Mouse (Mus musculus) cerebellum, adult (tissue): ENCODE measurements at regions not wholly inside any gene's neighbourhood (a gene's known extent, or its start where the extent isn't known, plus 50 kb on each side); places are given as distances from the start of the nearest gene placed in this dataset.
"Not testable (repeated sequence)": the region's sequence is repeated elsewhere in the genome, so short reads cannot be mapped to it uniquely, and the experiment has no call there.

Experiments used
- ATAC-seq: cut with Nextera tagmentation; 2 replicates; pipeline ENCODE4 v1.9.2; 2017; ENCODE audit warnings: mild to moderate bottlenecking, moderate library complexity, mixed read lengths; ENCODE audit not compliant: insufficient number of reproducible peaks, low FRiP score, low TSS enrichment

DNA sequence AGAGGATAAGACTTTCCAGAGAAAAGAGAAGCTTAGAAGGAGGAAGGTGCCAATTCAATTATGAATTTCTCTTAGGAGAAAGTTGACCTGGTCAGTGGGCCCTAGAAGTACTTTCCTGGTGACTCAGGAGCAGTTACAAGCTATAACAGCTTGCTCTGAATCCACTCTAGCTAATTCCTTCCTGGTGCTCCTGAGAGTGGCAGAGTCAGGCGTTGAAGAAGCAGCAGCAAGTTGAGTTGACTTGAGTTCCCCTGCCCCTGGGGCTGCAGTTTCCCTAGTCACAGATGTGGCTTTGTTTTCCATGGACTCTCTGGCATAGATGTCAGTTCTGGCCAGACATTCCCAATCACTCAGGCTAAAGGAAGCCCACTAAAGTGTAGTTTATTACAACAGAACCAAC lies 85.9 kb downstream of the Osr1 start:
- ATAC-seq = no peak

- ATAC-seq = no peak
These were observed 86.4 kb downstream of the Osr1 start for GRCm38 (mm10) chr12:9656324-9656723.

GRCm38 (mm10) chr12:9657199-9657766 lies 87.4 kb downstream of the Osr1 start:
- no peak for ATAC-seq

DNA sequence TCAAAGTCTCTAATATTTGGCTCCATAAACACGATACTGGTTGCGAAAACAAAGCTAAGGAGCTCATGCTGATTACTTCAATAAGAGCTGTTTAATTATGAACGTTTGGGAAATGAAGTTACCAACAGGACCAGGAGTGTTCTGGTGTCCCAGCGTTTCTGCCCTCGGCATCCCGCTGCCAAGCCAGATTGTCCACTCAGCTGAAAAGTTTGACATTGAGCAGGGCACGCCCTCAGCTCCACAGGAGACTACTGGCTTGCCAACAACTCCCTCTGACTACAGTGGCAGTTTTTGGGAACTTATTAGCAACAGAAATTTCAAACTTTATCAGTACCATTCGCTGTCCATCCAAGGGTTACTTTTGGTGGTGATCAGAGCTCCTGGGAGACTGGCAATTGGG lies 87.9 kb downstream of the Osr1 start:
- no peak for ATAC-seq

GRCm38 (mm10) chr12:9660299-9660698 lies 90.4 kb downstream of the Osr1 start:
- ATAC-seq = no peak

DNA sequence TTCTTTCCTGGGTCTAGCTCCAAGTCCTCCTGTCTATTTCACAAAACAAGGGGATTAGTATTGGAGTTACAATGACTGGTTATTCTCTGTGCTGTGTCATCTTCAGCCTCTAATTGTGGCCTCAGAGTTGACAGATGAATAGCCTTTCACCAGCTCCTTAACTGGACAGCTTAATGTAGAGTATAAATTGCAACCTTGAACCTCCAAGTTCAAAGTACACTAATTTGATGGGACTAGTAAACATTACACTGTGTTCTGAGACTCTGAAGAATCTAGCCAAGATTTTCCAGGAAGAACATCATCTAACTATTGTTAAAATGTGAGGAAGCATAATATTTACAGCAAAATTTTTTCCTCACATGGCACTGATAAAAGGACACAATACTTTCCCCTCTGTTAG lies 118.9 kb downstream of the Osr1 start:
- ATAC-seq = no peak

DNA sequence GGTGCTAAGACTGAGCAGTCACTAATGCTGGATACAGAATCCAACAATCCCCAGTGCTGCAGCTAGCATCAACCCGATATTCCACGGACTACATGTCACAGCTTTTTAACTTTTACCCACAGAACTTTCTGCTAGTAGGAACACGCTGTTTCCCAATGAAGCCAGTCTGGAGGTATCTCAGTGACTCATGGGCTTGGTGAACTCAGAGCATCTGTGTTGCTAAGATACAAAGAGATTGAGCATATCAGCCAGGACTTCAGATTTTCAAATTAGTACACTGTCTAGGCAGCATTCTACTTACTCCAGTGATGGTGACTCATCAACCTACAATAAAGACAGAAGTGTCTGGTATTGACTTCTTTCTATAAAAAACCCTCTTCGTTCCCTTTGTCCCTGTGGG lies 119.6 kb downstream of the Osr1 start:
- no peak for ATAC-seq

- ATAC-seq = no peak
These were observed 163.0 kb downstream of the Osr1 start for GRCm38 (mm10) chr12:9732921-9733320.

GRCm38 (mm10) chr12:9744709-9745395 lies 174.9 kb downstream of the Osr1 start:
- ATAC-seq = no peak

GRCm38 (mm10) chr12:9751261-9752078 lies 181.6 kb downstream of the Osr1 start:
- no peak for ATAC-seq

DNA sequence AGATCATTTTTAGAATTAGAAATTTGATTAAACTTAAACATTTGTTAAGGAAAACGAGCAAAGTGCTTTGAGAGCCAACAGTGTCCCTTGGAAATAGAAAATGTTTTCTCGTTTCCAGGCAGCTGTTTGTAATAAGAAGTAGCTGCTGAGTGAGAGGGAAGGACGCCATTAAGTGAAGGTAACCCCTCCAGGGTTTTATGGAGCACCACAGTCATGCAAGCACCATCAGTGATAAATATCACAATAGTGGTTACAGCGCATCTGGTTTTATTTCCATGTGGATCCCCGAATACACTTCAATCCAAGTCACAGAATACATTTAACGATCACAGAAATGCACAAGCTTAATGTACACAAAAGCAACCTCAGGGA lies 182.1 kb downstream of the Osr1 start:
- ATAC-seq = no peak

GRCm38 (mm10) chr12:9756411-9756810 lies 186.5 kb downstream of the Osr1 start:
- no peak for ATAC-seq

DNA sequence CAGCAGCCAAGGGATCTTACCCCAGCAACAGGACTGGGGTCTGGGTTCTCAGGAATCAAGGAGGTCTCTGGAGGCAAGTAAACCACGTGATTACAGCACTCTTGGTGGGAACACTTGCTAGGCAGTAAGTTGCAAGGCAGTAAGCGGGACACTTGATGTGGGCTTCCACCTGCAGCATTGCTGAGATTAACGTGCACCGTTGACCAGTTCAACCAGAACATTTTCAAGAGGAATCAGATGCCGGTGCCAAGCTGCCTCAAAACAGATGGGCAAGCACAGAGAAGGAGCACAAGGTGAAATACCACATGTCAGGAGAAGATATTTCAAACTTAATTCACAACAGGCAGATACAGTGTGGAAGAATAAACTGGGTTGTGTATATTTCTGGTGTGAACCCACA lies 190.9 kb downstream of the Osr1 start:
- ATAC-seq = no peak

DNA sequence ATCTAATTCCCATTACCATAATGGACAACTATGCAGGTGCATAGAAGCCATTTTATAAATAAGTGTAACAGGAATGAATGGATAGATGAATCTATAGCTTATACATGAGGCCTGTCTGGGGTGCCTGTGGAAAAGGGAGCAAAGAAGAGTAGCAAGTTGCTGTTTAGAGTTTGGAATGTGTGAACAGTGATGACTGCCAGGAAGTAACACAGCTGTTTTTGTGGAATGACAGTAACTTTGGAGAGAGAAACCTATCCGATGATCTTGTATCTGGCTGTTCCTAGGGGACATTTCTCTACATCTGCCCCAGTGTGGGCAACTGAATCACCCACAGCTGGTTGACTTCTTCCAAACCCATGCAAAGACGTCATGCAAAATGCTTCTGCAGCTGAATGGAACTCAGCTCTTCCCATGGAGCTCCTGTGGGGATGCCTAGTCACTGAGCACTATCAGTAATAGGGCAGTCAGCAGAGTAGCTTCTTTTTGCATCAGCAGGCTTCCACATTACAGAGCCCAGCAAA lies 192.4 kb downstream of the Osr1 start:
- ATAC-seq = not testable (repeated sequence)

GRCm38 (mm10) chr12:9762842-9763241 lies 192.9 kb downstream of the Osr1 start:
- ATAC-seq = no peak

DNA sequence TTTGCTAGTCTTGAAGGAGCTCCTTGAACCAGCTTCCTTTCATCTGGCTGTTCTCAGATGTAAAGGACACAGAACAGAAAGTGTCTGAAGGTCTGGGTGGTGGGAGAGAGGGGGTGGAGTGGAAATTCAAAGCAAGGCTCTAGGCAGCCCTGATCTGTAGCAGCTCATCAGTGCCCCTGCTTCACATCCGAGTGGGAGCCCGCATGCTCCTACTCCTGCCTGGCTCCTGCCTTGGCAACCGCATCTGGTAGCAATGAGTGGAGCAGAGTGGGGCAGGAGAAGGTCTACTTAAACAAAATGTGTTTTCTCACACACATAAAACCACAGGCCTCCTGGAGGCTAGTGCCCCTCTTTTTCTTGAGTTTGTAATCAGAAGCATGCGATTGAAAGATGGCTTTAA lies 201.0 kb downstream of the Osr1 start:
- ATAC-seq = no peak

DNA sequence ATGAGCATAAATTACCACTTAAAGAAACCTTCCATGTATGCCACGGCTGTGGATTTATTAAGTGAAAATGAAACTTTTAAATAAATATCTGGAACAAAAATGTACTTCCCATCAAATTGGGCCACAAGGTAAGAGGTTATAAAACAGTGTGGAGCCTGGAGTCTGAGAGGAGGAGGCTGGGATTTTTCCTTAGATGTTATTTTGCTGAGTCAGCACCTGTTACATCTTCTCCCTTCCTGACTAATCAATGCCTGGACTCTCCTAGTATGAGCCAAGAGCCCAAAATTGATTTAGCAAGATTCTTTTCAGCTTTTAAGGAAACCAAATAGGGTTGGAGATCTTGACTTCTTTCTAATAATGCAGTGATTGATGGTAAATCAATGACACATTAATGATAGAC lies 203.0 kb downstream of the Osr1 start:
- ATAC-seq = no peak

DNA sequence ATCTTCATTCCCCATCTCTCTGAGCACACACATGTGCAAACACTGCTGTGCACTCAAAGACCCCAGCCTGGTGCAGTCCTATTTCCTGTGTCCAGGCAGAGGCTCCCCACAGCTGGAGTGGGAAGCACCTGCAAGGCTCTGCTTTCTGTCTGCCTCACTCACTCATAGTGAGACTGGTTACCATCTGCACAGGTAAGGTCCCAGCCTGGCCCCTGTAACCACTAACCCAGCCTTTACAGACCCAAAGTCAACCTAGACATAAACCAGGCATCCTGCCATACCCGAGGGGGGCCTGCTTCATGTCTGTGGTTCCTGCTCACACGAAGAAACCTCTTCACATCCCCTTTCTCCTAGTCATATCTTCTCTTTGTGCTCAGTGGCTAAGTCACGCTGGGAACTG lies 232.4 kb downstream of the Osr1 start:
- ATAC-seq = no peak

- no peak for ATAC-seq
These were observed 237.5 kb downstream of the Osr1 start for GRCm38 (mm10) chr12:9807406-9807805.

- no peak for ATAC-seq
These were observed 263.4 kb downstream of the Osr1 start for GRCm38 (mm10) chr12:9833273-9833672.

DNA sequence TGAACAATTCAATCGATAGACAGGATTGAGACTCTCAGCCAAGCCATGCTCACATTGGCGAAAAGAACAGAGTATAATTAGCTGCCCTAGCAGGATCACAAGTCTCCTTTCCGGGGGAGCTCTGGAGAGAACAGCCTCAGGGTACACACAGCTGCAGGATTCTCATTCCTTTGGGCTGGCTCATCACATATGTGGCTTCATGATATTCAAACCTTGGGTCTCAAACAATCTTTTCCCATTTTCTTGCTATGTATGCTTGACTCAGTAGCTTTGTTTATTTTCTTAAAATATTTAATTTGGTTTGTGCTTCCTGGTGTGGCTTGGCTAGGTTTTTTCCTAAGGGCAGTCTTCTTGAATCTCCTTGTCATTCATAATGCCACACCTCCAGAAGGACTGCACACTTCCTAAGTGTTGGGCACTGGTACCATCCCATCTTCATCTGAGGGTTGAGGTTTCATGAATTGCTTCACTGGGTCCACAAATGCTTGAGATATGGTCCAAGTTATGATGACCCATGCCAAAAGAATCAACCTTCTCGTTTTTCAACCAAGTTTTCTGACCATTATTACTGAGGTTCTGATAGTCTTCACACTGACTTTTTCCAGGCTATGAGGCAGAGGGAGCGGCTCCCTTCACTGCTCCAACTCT lies 269.4 kb downstream of the Osr1 start:
- ATAC-seq = no peak
